Mouse (Mus musculus): ENCODE measurements around the gene Sorcs1.

Gene Sorcs1

DNA sequence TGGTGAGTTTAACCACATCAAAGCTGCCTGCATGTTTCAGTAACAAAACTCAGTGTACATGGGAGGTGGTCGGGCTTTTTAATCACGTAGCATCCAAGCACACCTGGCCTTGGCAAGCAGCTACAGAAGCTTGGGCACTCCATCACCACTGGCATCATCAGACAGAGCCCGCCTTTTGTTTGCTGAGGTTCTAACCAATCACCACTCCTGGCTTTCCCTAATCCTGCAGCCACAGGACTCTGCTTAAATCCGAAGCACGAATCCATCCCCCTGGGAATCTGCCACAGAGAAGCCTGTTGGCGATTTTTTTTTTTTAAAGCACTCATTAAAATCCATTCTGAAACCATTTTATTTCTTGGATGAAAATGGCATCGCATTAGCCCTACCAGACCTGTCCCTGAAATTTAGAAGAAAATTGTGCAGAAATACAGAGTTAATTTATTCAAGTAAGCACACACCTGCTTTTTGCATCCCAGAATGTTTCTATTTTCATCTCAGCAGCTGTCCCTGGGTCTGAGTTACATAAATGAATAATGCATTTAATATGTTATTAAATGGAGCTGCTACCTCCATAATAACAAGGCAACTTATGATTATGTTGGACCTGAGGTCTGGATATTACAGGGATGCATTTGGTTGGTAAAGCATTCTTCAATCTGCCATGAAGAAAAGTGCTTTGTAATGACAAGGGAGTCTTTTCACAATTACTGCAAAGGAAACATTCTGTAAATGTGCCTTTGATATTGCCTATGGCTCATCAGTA, 463.8 kb downstream of the Sorcs1 start:
- DNase-seq (ENCODE audit: low spot score) = no peak

GRCm38 (mm10) chr19:50210456-50210855, 468.0 kb downstream of the Sorcs1 start:
- DNase-seq (ENCODE audit: low spot score) = no peak

DNA sequence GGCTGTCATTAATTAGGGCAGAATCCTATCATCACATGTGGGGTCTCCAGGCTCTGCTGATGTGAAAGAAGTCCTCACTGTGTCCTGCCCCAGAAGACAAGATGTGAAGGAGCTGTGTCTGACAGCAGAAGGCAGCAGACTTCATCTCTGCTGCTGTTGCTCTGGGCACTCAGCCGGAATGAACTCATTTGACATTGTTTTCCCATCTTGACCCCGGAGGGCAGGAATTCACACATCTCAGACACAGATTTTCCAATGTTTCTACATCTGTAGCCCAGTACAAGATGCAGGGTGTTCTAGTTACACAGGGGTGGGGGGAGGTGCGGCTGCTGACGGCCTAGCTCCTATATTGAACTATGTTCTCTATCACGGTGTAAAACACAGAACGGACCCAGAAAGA, 474.1 kb downstream of the Sorcs1 start:
- DNase-seq (ENCODE audit: low spot score) = no peak

- no peak for DNase-seq (ENCODE audit: low spot score)
Measured at GRCm38 (mm10) chr19:50196592-50196991, 481.9 kb downstream of the Sorcs1 start.

DNA sequence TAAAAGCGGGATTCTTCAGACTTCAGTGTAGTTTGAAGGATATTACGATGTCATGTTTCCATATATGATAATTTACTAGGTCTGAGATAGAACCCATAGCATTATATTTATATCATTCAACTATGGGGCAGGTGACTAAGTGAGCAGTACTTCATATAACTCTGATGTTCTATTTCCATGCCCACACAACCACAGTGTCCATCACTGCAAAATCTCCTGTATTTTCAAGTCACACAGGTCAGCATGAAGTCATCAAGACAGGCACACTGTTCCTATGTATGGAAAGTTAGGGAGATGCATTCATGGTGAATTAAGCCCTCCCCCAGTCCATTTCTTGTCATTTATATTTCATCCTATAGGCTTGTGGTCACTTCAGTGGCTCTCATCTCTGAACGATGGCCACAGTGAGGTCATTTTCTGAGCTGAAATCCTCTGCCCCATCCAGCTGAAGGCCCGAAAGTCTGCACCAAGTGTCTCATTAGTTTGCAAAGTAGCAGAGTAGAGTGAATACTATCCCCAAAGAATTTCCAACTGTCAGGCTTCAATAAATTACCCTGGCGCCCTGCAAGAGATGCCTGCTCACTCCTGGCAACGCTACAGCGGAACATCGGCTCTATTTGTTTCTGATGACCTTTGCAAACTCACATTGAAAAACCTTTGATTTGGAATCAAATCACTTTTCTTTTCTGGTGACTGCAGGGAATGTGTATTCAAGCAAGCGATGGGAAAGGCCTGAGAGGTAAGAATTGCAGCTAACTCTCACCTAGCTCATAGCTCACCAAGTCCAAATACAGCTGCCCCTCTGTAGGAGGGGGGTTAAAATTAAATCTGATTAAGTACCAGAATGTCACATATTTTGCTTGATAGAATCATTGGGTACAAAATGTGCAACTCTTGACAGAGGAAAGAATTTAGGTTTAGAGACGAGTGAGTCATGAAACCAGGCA, 492.4 kb downstream of the Sorcs1 start:
- no peak for DNase-seq (ENCODE audit: low spot score)

GRCm38 (mm10) chr19:50184901-50185623, 493.4 kb downstream of the Sorcs1 start:
- DNase-seq (ENCODE audit: low spot score) = peak; percentile 3

DNA sequence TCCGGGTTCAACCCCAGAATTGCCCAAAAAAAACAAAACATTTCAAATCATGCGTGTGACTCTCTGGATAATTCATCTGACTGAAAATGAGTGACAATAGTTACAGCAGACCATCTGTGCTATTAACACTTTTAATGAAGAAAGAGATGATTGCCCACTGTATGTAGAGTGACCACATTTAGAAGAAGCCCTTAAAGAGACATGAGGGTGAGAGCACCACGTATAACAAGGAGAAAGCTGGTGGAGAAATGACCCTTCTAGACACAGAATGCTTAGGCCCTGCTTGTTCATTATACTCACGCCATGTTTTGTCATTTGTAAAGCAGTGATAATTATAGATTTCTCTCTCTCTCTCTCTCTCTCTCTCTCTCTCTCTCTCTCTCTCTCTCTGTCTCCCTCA, 499.6 kb downstream of the Sorcs1 start:
- no peak for DNase-seq (ENCODE audit: low spot score)

- no peak for DNase-seq (ENCODE audit: low spot score)
Measured at GRCm38 (mm10) chr19:50178151-50178550, 500.3 kb downstream of the Sorcs1 start.

DNA sequence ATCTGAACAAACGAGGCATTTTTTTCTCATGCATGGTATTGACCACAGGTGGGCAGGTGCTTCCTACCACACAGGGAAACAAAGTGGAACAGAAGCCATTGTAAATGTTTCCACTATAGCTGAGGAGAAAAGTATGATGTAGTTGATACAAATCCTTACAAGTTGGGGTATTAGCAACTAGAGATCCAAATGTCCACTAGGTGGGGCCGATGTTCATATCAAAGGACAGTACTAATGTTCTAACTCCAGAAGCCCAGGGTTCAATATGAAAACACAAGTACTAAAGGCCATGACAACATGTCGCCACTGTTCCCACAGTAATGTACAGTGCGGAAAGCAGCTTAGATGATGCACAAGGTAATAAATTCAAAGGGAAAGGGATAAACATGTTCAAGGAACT, 506.6 kb downstream of the Sorcs1 start:
- DNase-seq (ENCODE audit: low spot score) = no peak

GRCm38 (mm10) chr19:50151111-50151510, 527.3 kb downstream of the Sorcs1 start:
- no peak for DNase-seq (ENCODE audit: low spot score)

DNA sequence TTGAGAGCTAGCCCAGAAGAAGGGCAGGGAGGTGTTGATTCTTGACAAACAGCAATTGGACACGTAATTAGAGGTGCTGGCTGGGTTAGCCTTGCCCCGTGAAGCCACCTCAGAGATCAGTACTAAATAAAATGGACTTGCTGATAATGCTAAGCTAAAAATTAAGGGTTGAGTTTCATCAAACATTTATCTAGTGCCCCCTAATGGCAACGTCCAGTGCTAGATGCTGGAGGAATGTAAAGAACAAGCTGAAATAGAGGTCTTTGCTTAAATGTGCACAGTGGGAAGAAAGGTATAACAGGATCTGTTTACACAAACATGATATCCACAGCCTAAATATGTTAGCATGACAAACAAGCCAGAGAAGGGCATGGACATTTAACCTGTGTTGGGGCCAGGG, 532.5 kb downstream of the Sorcs1 start:
- no peak for DNase-seq (ENCODE audit: low spot score)

GRCm38 (mm10) chr19:50141853-50142252, 536.6 kb downstream of the Sorcs1 start:
- no peak for DNase-seq (ENCODE audit: low spot score)

GRCm38 (mm10) chr19:50134656-50135055, 543.8 kb downstream of the Sorcs1 start:
- no peak for DNase-seq (ENCODE audit: low spot score)

DNA sequence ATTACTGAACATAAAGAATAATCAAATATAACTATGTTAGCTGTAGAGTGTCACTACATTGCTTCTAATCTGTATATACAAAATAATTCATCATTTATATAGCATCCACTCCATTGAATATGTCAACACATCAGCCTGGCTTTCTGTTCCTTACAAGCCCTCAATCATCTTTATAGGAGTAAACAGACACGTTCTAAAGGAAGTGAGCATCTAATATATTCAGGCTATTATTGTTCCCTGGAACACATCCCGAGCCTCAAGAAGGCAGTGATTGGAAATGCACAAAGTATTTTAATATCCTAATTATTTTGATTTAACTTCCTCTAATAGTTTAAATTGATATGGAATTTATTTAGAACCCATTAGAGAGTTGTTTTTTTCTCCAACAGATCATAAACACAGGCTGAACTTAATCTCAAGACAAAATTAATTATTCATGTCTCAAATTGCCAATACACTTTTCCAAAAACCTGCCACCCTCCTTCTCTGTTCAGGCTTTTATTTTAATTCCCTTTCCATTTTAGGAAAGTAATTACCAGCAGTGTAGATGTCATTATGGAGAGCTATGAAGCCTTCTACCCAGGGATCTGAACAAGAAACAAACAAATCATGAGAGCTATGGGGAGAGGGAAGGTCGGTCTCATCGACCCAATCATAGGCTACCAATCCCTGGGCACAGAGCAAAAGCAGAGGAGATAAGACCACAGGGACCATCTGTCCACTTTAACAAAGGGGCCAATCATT, 572.4 kb downstream of the Sorcs1 start:
- DNase-seq (ENCODE audit: low spot score) = no peak

Measured in ovary, postnatal 10 days (tissue).